Mouse (Mus musculus) limb, embryonic 11.5 days (tissue): ENCODE measurements around the gene Kif16b. TPM values are rescaled to one million over a fixed set of nuclear protein-coding genes. Genes with fewer than 3 reads are reported as not detected.

Source experiments
- ATAC-seq: fragments of 200-750 bp; cut with Nextera tagmentation; 2 replicates; pipeline ENCODE4 v1.8.0; 2017; ENCODE audit warnings: low read depth; ENCODE audit not compliant: insufficient number of reproducible peaks, low FRiP score, low TSS enrichment
- DNase-seq: peaks from one replicate; pipeline ENCODE4 v3.0.0-alpha.2; 2015; ENCODE audit warnings: low spot score
- H3K27ac ChIP-seq: fragments of 300-500 bp; sonication (generic); replicated peaks from 2 replicates; pipeline ENCODE4 v1.5.1; 2014; ENCODE audit warnings: low read depth, mild to moderate bottlenecking, low read length
- H3K27me3 ChIP-seq: fragments of 300-500 bp; sonication (generic); 2 replicates; pipeline ENCODE4 v1.6.1; 2014; ENCODE audit warnings: mild to moderate bottlenecking, low read length, mixed read lengths; ENCODE audit not compliant: control insufficient read depth, insufficient read depth
- H3K36me3 ChIP-seq: fragments of 300-500 bp; sonication (generic); 2 replicates; pipeline ENCODE4 v1.6.1; 2014; ENCODE audit warnings: mild to moderate bottlenecking, low read length, moderate library complexity, mixed read lengths; ENCODE audit not compliant: control insufficient read depth, insufficient read depth
- H3K4me1 ChIP-seq: fragments of 300-500 bp; sonication (generic); 2 replicates; pipeline ENCODE4 v1.6.1; 2014; ENCODE audit warnings: low read length, mixed read lengths; ENCODE audit not compliant: control insufficient read depth, insufficient read depth
- H3K4me2 ChIP-seq: fragments of 300-500 bp; sonication (generic); 2 replicates; pipeline ENCODE4 v1.6.1; 2014; ENCODE audit warnings: low read depth, mild to moderate bottlenecking, moderate library complexity; ENCODE audit not compliant: severe bottlenecking
- H3K4me3 ChIP-seq: fragments of 300-500 bp; sonication (generic); 2 replicates; pipeline ENCODE4 v1.5.1; 2014; ENCODE audit warnings: low read depth, low read length
- H3K9ac ChIP-seq: fragments of 300-500 bp; sonication (generic); 2 replicates; pipeline ENCODE4 v1.6.1; 2014; ENCODE audit warnings: mild to moderate bottlenecking, low read length
- H3K9me3 ChIP-seq: fragments of 300-500 bp; sonication (generic); 2 replicates; pipeline ENCODE4 v1.6.1; 2016; ENCODE audit warnings: low read length; ENCODE audit not compliant: control insufficient read depth
- WGBS: fragments of 180-500 bp; shearing (Covaris S2); extraction: QIAGEN DNeasy Blood & Tissue Kit; methylation state at CpG from one replicate; pipeline ENCODE4 v1.1.7; 2014; 5-methylcytosine and 5-hydroxymethylcytosine counted together
- polyA plus RNA-seq: library from polyadenylated mRNA; unstranded; fragments of >200 nt; fragmentation: Nextera tagmentation; extraction: Ambion mirVana; gene quantifications from 2 replicates; pipeline ENCODE4 v1.2.1, GENCODE M21; 2014

The Kif16b gene
- polyA plus RNA-seq, 1 experiment from 2014 or later: 11.7 TPM

- ATAC-seq: no peak
- no peak overlapping the region for H3K4me3 ChIP-seq
- no peak for DNase-seq
- no peak overlapping the region for H3K9ac ChIP-seq
- H3K4me1 ChIP-seq: no peaks in the 10 kb centered on the region
- H3K27ac ChIP-seq: no peak overlapping the region
- H3K27me3 ChIP-seq: no peaks in the 10 kb centered on the region
- 86% methylated on average over 1 of the region's 1 CpGs for WGBS
- H3K36me3 ChIP-seq: no peaks in the 10 kb centered on the region
- H3K9me3 ChIP-seq: no peaks in the 10 kb centered on the region
- H3K4me2 ChIP-seq: no peak overlapping the region
These were observed 207.9 kb downstream of the Kif16b start for GRCm38 (mm10) chr2:142693461-142693860.

GRCm38 (mm10) chr2:142689496-142689895, 211.8 kb downstream of the Kif16b start:
- Histone ChIP-seq H3K27ac (no peak overlapping the region), H3K4me1 (no peaks in the 10 kb centered on the region), H3K36me3 (no peaks in the 10 kb centered on the region), H3K27me3 (no peaks in the 10 kb centered on the region), H3K9ac (no peak overlapping the region), H3K4me2 (no peak overlapping the region), H3K4me3 (no peak overlapping the region), H3K9me3 (no peaks in the 10 kb centered on the region)
- WGBS: 88% methylated on average over 2 of the region's 2 CpGs
- ATAC-seq: no peak
- no peak for DNase-seq

- ATAC-seq: no peak
- Histone ChIP-seq H3K9ac (no peak overlapping the region), H3K36me3 (no peaks in the 10 kb centered on the region), H3K4me2 (no peak overlapping the region), H3K4me1 (no peaks in the 10 kb centered on the region), H3K4me3 (no peak overlapping the region), H3K9me3 (no peaks in the 10 kb centered on the region), H3K27me3 (no peaks in the 10 kb centered on the region), H3K27ac (no peak overlapping the region)
- no peak for DNase-seq
- 95% methylated on average over 4 of the region's 4 CpGs for WGBS
These were observed 213.3 kb downstream of the Kif16b start for GRCm38 (mm10) chr2:142687936-142688514.

DNA sequence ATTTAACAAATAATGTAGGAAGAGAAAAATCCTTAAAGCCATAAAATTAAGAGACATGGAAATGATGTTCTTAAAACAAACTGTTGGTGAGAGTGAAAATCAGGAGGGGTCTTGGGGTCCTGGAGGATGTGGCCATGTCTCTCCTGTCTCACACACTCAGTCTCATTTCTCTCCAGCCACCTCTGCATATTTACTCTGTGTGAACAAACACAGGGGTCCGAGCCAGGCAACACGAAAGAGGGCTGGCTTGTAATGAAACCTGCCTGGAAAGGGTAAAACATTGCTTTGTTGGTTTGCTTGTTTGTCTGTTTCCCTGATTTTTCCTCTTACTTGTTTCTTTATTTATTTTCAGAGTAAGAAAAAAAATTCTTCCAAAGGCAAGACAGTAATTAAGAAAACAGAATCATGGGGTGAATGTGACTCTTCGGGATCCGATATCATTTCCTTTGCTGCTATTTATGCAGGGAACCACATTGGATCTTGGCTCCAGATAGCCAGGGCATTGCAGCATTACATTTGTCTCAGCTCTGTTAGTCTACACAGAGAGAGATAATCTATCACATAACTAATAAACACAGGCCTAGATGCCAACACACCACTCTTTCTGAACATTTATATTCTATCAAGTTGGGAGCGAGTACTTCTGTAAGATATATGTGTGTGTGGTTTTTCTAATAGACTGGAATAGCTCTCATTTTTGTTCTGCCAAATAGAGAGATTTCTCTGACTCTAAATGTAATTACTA, 218.2 kb downstream of the Kif16b start:
- Histone ChIP-seq H3K9me3 (no peaks in the 10 kb centered on the region), H3K9ac (no peak overlapping the region), H3K4me3 (no peak overlapping the region), H3K4me1 (no peaks in the 10 kb centered on the region), H3K27me3 (no peaks in the 10 kb centered on the region), H3K27ac (no peak overlapping the region), H3K36me3 (no peaks in the 10 kb centered on the region), H3K4me2 (no peak overlapping the region)
- whole genome bisulfite sequencing: 85% methylated on average over 5 of the region's 5 CpGs
- ATAC-seq: no peak
- peak; percentile 14 for DNase-seq

- WGBS: 85% methylated on average over 3 of the region's 3 CpGs
- 0 out of 2 replicates have a peak, but pooled peaks cover 3% of the 10 kb centered on the region for H3K4me1 ChIP-seq
- H3K4me2 ChIP-seq: no peak overlapping the region
- no peaks in the 10 kb centered on the region for H3K27me3 ChIP-seq
- no peak overlapping the region for H3K4me3 ChIP-seq
- H3K9ac ChIP-seq: no peak overlapping the region
- ATAC-seq (no peak), DNase-seq (no peak)
- H3K9me3 ChIP-seq: no peaks in the 10 kb centered on the region
- H3K27ac ChIP-seq: no peak overlapping the region
- H3K36me3 ChIP-seq: no peaks in the 10 kb centered on the region
These were observed 232.9 kb downstream of the Kif16b start for GRCm38 (mm10) chr2:142668426-142668825.

DNA sequence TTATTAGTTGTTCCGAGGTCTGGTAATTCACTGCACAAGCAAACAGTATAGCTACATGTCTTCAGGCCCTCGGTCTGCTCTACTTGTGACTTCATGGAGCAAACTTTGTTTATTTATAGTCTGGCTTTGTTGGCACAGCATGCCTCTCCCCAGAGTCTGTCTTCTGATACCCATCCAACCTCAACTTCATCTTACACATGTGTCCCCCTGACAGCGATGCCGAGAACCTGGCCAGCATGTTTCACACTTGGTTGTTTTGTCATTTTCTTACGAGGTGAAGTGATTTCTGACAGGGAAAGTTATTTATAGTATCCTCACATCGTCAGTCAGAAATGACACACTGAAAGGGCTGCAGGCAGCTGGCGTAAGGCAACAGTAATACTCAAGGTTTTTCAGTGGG, 249.7 kb downstream of the Kif16b start:
- Histone ChIP-seq H3K27me3 (no peaks in the 10 kb centered on the region), H3K27ac (no peak overlapping the region), H3K9me3 (no peaks in the 10 kb centered on the region), H3K4me1 (no peaks in the 10 kb centered on the region), H3K36me3 (no peaks in the 10 kb centered on the region), H3K9ac (no peak overlapping the region), H3K4me2 (no peak overlapping the region), H3K4me3 (no peak overlapping the region)
- DNase-seq (no peak), ATAC-seq (no peak)
- WGBS: 77% methylated on average over 7 of the region's 7 CpGs

- Histone ChIP-seq H3K4me2 (no peak overlapping the region), H3K9ac (no peak overlapping the region), H3K27me3 (no peaks in the 10 kb centered on the region), H3K4me3 (no peak overlapping the region), H3K9me3 (no peaks in the 10 kb centered on the region), H3K4me1 (no peaks in the 10 kb centered on the region), H3K36me3 (no peaks in the 10 kb centered on the region), H3K27ac (no peak overlapping the region)
- 89% methylated on average over 8 of the region's 8 CpGs for WGBS
- DNase-seq: no peak
- no peak for ATAC-seq
These were observed 253.3 kb downstream of the Kif16b start for GRCm38 (mm10) chr2:142648023-142648453.

DNA sequence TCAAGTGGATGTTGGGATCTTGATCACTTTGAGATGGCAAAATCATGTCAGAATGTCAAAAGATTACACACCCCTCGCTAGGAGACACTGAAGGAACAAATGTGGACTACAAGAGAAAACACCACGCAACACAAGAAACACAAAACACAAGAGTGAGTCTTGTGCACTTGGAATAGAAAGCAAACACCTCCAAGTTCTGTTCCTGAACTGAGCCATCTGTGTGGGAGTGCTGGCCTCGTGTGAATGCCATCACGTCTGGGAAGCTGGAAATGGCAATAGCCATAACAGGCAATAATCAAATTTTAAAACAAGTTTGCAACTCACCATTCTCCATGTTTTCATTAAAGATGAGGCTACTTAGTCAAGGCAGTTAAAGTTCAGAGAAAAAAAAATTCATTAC, 254.5 kb downstream of the Kif16b start:
- no peaks in the 10 kb centered on the region for H3K36me3 ChIP-seq
- WGBS: 76% methylated on average over 4 of the region's 4 CpGs
- H3K4me2 ChIP-seq: no peak overlapping the region
- no peak overlapping the region for H3K4me3 ChIP-seq
- no peak for ATAC-seq
- H3K9ac ChIP-seq: no peak overlapping the region
- H3K27ac ChIP-seq: no peak overlapping the region
- H3K27me3 ChIP-seq: no peaks in the 10 kb centered on the region
- no peaks in the 10 kb centered on the region for H3K4me1 ChIP-seq
- no peaks in the 10 kb centered on the region for H3K9me3 ChIP-seq
- no peak for DNase-seq
